Mouse (Mus musculus) hindbrain, embryonic 10.5 days (tissue): ENCODE measurements around the gene B4galnt3. TPM values are rescaled to one million over a fixed set of nuclear protein-coding genes. Genes with fewer than 3 reads are reported as not detected.

Source experiments
- DNase-seq: peaks from one replicate; pipeline ENCODE4 v3.0.0-alpha.2; 2017; ENCODE audit warnings: low spot score
- H3K27ac ChIP-seq: fragments of 300-500 bp; sonication (generic); 2 replicates; pipeline ENCODE4 v1.5.1; 2016; ENCODE audit warnings: mild to moderate bottlenecking, moderate library complexity
- H3K27me3 ChIP-seq: fragments of 300-500 bp; sonication (generic); 2 replicates; pipeline ENCODE4 v1.6.1; 2016; ENCODE audit warnings: mild to moderate bottlenecking; ENCODE audit not compliant: poor library complexity, insufficient read depth, severe bottlenecking
- H3K36me3 ChIP-seq: fragments of 300-500 bp; sonication (generic); 2 replicates; pipeline ENCODE4 v1.6.1; 2016; ENCODE audit warnings: mild to moderate bottlenecking, moderate library complexity
- H3K4me1 ChIP-seq: fragments of 300-500 bp; sonication (generic); replicated peaks from 2 replicates; pipeline ENCODE4 v1.6.1; 2016; ENCODE audit warnings: mild to moderate bottlenecking
- H3K4me3 ChIP-seq: fragments of 300-500 bp; sonication (generic); 2 replicates; pipeline ENCODE4 v1.5.1; 2016; ENCODE audit warnings: mild to moderate bottlenecking, moderate library complexity
- H3K9me3 ChIP-seq: fragments of 300-500 bp; sonication (generic); 2 replicates; pipeline ENCODE4 v1.6.1; 2016; ENCODE audit warnings: mild to moderate bottlenecking, moderate library complexity
- WGBS: fragments of 180-500 bp; shearing (Covaris S2); methylation state at CpG from one replicate; pipeline ENCODE4 v1.1.7; 2016; 5-methylcytosine and 5-hydroxymethylcytosine counted together
- polyA plus RNA-seq: library from polyadenylated mRNA; unstranded; fragments of >200 nt; fragmentation: Nextera tagmentation; extraction: Ambion mirVana; gene quantifications from 2 replicates; pipeline ENCODE4 v1.2.1, GENCODE M21; 2016

Gene B4galnt3
- polyA plus RNA-seq, 1 experiment from 2014 or later: 0.18 TPM

DNA sequence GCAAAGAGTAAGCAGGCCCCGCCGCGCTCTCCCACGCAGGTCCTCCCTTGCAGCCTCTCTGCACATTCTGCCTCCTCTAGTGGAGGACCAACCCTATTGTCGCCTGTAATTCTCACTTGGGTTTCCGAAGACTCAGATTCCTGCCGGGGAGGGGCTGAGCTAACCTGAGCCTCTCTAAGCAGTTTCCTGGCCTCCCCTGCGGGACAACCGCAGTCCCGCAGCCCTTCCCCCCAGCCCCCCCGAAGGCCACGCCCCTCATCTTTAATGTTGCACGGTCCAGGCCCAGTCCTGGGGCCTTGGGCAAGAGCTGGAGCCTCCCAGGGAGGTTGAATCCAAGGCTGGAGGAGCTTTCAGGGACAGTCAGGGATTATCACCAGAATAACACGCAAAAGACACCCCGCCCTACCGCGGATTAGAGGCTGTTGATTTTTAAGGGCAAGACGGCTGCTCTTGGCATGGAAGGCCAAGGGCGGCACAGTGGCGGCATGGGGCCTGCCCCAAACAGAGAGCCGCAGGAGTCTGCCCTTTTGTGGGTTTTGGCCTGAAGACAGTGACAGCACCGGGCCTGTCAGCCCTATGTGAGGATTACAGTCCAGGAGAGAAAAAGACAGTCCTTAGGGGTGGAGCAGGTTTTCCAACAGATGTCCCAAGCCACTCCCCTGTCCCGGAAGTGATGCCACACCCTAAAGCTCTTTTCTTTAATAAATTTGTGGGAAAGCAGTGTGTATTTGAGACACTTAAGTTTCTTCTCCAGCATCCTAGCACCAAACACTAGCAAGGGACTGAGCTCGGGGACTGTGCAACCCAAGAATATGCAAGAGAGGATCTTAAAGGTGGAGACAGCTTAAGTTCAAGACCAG, 105.8 kb downstream of the B4galnt3 start:
- Histone ChIP-seq H3K4me3 (peak overlapping the region; percentile 29), H3K9me3 (no peaks in the 10 kb centered on the region; the same call in 1 of the 2 replicates), H3K36me3 (no peaks in the 10 kb centered on the region), H3K4me1 (peaks cover 55% of the 10 kb centered on the region), H3K27me3 (peaks cover 20% of the 10 kb centered on the region; the same call in 1 of the 2 replicates), H3K27ac (peak overlapping the region; percentile 78)
- WGBS: 16% methylated on average over 24 of the region's 24 CpGs
- DNase-seq: peak; percentile 60

DNA sequence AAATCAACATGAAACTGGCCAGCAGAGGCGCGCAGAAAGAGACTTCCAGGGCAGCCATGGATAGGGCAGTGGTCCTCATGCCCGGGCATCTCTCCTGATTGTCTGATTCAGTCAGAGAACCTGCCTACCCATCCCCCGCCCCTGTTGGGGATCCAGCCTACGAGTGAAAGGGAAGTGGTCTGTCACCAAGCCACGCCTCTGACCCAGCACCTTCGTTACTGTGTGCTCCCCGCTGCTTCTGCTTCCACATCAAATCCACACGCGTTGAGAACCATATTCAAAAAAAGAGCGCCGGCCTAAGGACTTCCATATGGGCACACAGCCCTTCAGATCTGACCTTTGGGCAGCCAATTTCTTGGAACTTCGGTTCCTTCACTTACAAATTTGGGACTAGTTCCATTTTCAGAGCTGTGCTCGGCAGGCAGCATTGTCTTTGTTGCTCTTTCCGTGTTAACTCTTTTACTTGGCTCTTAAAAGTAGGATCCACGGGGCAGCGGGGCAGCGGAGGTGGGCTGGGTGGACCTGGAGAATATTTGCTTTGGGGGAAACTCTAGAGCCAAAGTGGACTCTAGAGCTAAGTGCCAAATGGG, 106.7 kb downstream of the B4galnt3 start:
- 0 out of 2 replicates have a peak, but pooled peaks cover 18% of the 10 kb centered on the region for H3K27me3 ChIP-seq
- 10% methylated on average over 18 of the region's 18 CpGs for WGBS
- no peaks in the 10 kb centered on the region for H3K36me3 ChIP-seq
- peak overlapping the region; percentile 78 for H3K27ac ChIP-seq
- DNase-seq: peak; percentile 61
- H3K4me1 ChIP-seq: peaks cover 49% of the 10 kb centered on the region
- no peaks in the 10 kb centered on the region; the same call in 1 of the 2 replicates for H3K9me3 ChIP-seq
- H3K4me3 ChIP-seq: peak overlapping the region; percentile 29

DNA sequence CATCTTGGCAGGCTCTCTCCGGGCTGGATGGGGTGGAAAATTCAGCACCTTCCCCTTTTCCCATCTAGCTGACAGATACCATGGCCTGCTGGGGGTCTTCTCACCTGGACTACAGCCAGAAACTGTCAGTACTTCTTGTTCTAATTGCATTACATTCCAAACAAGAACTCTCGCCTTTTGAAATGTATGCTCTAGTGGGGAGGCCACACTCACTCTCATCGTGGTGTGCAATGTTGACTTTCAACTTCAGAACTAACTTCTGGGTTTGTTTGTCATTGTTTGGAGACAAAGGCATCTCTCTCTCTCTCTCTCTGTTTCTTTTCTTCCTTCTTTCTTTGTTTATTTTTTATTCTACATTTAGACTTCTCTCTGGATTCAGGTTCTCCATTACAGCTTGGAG, 107.8 kb downstream of the B4galnt3 start:
- H3K9me3 ChIP-seq: no peaks in the 10 kb centered on the region; the same call in 1 of the 2 replicates
- DNase-seq: no peak
- 0 out of 2 replicates have a peak, but pooled peaks cover 18% of the 10 kb centered on the region for H3K27me3 ChIP-seq
- no peak overlapping the region for H3K27ac ChIP-seq
- H3K4me1 ChIP-seq: peaks cover 38% of the 10 kb centered on the region
- no peaks in the 10 kb centered on the region for H3K36me3 ChIP-seq
- no peak overlapping the region for H3K4me3 ChIP-seq
- WGBS: 75% methylated on average over 3 of the region's 3 CpGs

DNA sequence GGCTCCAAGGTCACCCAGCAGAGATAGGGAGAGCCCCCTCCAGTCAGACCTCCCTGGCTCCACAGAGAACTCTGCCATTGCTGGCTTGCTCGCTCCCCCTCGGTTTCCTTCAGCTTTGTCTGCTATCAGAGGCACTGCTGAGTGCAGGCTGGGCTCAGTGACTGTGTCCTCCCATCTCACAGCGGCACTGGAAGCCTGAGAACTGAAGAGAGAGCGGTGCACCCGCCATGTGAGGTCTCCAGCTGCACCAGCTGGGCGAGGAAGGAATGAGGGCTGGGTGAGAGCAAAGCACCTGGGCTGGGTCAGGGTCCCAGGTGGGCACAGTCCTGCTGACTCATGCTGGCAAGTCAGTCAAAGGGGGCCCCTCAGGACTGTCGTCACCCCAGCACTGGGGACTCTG, 108.6 kb downstream of the B4galnt3 start:
- no peaks in the 10 kb centered on the region; the same call in 1 of the 2 replicates for H3K9me3 ChIP-seq
- WGBS: 55% methylated on average over 7 of the region's 7 CpGs
- peak overlapping the region; percentile 50; the same call in 1 of the 2 replicates for H3K27ac ChIP-seq
- H3K27me3 ChIP-seq: 0 out of 2 replicates have a peak, but pooled peaks cover 18% of the 10 kb centered on the region
- H3K36me3 ChIP-seq: no peaks in the 10 kb centered on the region
- H3K4me3 ChIP-seq: no peak overlapping the region
- peaks cover 31% of the 10 kb centered on the region for H3K4me1 ChIP-seq
- DNase-seq: no peak

DNA sequence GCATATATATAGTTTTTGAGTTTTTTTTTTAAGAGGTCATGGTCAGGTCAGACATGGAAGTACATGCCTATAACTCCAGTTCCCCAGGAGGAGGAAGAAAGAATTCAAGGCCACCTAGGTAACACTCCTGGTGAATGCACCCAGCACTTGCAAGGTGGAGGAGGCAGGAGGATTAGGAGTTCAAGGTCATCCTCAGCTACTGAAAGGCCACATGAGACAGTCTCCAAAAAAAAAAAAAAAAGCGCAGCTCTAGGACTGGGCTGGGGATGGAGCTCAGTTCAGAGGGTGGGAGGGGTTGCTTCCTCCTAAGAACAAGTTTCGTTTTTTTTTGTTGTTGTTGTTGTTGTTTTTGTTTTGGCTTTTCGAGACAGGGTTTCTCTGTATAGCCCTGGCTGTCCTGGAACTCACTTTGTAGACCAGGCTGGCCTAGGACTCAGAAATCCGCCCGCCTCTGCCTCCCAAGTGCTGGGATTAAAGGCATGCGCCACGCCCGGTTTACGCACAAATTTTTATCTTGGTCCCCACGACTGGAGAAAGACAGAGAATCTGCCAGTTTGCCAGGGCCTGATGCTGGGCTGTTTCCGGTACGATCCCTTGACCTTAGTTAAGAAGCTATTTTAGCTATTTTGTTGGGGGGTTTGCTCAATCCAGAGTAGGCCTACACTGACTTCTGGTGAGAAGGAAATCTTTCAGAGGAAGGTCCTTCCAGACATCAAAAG, 109.2 kb downstream of the B4galnt3 start:
- Histone ChIP-seq H3K27me3 (0 out of 2 replicates have a peak, but pooled peaks cover 18% of the 10 kb centered on the region), H3K27ac (no peak overlapping the region), H3K9me3 (no peaks in the 10 kb centered on the region; the same call in 1 of the 2 replicates), H3K4me3 (no peak overlapping the region), H3K36me3 (no peaks in the 10 kb centered on the region), H3K4me1 (peaks cover 36% of the 10 kb centered on the region)
- 91% methylated on average over 12 of the region's 12 CpGs for WGBS
- DNase-seq: no peak

DNA sequence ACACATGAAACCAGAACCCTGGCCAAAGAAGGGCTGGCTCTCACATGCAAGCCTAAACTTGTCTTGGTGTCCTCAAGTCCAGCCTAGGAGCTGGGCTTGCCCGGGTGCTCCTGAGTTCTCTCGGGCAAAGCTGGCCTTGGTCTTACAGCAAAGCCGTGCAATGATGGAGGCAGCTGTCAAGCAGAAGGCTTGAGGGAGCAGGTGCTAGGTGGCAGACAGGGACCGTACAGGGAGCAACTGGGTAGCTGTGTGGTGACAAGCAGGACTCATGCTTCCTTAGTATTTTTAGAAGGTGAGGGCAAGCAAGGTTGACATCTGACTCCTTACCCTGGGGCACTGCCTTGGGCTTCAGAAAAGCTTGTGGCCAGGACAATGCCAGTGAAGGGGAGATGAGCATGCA, 110.6 kb downstream of the B4galnt3 start:
- Histone ChIP-seq H3K27me3 (0 out of 2 replicates have a peak, but pooled peaks cover 10% of the 10 kb centered on the region), H3K36me3 (no peaks in the 10 kb centered on the region), H3K27ac (no peak overlapping the region), H3K9me3 (no peaks in the 10 kb centered on the region), H3K4me1 (peaks cover 33% of the 10 kb centered on the region), H3K4me3 (no peak overlapping the region)
- WGBS: 89% methylated on average over 4 of the region's 4 CpGs
- DNase-seq: no peak

DNA sequence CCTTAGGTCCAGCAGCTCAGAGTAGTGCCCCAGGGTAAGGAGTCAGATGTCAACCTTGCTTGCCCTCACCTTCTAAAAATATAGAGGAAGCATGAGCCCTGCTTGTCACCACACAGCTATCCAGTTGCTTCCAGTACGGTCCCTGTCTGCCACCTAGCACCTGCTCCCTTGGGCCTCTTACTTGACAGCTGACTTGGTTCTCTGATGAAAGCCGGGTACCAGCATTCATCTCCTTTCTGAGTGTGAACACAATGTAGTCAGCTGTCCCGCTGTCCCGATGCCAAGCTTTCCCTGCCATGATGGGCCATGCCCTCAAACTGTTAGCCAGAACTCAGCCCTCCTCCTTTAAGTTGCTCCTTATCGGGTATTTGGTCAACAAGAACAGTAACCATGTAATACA, 112.2 kb downstream of the B4galnt3 start:
- Histone ChIP-seq H3K9me3 (no peaks in the 10 kb centered on the region), H3K4me3 (no peak overlapping the region), H3K4me1 (peaks cover 17% of the 10 kb centered on the region), H3K27ac (no peak overlapping the region), H3K27me3 (0 out of 2 replicates have a peak, but pooled peaks cover 9% of the 10 kb centered on the region), H3K36me3 (no peaks in the 10 kb centered on the region)
- DNase-seq: no peak
- 94% methylated on average over 5 of the region's 5 CpGs for WGBS

DNA sequence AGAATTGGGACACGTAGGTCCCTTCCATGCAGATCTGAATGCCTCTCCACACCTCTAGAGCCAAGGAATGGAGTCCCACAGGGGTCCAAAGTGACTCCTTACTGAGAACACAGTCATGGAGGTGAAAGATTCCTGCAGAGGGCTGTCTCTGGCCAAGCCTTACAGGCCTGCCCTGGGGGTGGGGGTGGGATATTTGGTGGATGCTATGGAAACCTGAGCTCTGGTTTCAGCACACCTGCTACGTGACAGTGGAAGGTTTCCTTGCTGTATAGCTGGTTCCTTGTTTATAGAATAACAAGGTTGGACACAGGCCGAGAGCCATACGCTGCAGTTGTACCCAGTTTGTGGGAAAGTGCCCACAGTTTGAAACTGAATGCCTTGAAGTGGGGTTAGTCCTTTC, 113.9 kb downstream of the B4galnt3 start:
- H3K4me3 ChIP-seq: no peak overlapping the region
- WGBS: 63% methylated on average over 4 of the region's 4 CpGs
- H3K27me3 ChIP-seq: no peaks in the 10 kb centered on the region
- H3K36me3 ChIP-seq: no peaks in the 10 kb centered on the region
- H3K4me1 ChIP-seq: peaks cover 7% of the 10 kb centered on the region
- H3K9me3 ChIP-seq: no peaks in the 10 kb centered on the region
- DNase-seq: no peak
- H3K27ac ChIP-seq: 0 out of 2 replicates have a peak overlapping the region, but pooled peaks have one; percentile 40

DNA sequence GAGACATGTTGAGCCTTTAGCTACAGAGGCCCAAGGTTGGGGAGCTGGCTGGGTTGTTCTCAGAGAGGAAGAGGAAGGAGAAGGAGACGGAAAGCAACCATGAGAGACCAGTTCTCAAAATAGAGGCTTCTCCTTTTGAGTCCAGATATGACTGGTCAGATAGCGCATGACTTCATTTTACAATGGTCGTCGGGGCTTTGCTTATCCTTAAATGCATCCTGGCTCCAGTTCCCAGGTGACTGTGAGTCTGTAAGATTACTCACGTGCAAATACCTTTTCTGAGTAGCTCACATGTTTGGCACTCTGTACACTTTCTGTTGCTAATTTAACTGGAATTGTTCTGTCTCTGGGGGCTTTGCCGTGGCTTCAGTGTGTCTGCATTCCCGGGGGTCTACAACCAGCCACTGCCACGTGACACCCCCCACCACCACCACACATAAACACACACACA, 114.6 kb downstream of the B4galnt3 start:
- 82% methylated on average over 8 of the region's 8 CpGs for WGBS
- no peak overlapping the region for H3K27ac ChIP-seq
- no peaks in the 10 kb centered on the region for H3K36me3 ChIP-seq
- no peak for DNase-seq
- no peaks in the 10 kb centered on the region for H3K27me3 ChIP-seq
- H3K4me1 ChIP-seq: peaks cover 8% of the 10 kb centered on the region
- H3K9me3 ChIP-seq: no peaks in the 10 kb centered on the region
- H3K4me3 ChIP-seq: no peak overlapping the region

DNA sequence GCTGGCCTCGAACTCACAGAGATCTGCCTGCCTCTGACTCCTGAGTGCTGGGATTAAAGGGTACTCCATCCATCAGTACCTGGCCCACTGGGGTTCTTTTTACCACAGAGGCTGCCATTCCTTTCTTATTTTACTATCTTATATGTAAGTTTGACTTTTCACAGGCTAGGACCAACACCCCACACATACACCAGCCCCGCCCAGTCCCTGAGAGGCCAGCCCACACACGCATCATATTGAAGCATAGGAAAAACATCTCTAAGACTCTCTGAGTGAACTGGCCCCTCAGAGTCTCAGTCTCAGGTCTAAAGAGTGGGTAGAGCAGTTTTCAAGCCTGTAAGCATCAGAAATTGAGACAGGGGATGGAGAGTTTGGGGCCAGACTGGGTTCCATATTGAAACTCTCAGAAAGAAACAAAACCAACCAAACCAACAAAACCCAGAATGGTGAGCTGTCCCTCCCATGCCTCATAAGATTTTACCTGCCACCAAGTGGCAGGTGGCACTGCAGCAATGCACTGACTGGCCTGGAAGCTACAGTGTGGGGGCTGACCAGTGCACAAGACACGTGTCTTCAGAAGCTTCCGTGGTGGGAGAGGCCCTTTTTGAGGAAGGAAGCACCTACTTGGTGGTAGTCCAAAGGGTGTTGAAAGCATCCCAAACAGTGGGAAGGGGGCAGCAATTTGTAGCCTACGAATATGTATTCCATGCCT, 115.2 kb downstream of the B4galnt3 start:
- Histone ChIP-seq H3K4me3 (no peak overlapping the region), H3K27me3 (no peaks in the 10 kb centered on the region), H3K27ac (no peak overlapping the region), H3K36me3 (no peaks in the 10 kb centered on the region), H3K9me3 (no peaks in the 10 kb centered on the region), H3K4me1 (peaks cover 12% of the 10 kb centered on the region)
- no peak for DNase-seq
- WGBS: 92% methylated on average over 6 of the region's 6 CpGs

DNA sequence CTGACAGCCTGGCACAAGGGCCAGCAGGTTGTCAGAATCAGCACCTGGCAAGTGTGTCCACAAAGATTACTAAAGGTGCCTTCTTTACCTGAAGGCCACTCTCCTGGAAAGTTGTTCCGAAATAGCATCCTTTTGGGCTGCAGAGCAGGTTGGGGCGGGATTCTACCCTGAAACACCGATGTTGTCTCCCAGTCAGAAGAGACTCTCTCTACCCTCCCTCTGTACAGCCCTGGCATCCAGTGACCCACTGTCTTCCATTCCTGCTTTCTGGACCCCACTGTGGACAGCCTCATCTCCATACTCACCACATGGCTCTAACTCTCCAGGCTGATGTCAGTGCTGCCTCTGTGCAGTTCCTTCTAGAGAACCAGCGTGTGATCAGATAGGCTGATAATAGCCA, 118.7 kb downstream of the B4galnt3 start:
- Histone ChIP-seq H3K9me3 (no peaks in the 10 kb centered on the region), H3K4me1 (peaks cover 12% of the 10 kb centered on the region), H3K4me3 (no peak overlapping the region), H3K36me3 (no peaks in the 10 kb centered on the region), H3K27me3 (no peaks in the 10 kb centered on the region), H3K27ac (no peak overlapping the region)
- WGBS: 94% methylated on average over 4 of the region's 4 CpGs
- DNase-seq: no peak

DNA sequence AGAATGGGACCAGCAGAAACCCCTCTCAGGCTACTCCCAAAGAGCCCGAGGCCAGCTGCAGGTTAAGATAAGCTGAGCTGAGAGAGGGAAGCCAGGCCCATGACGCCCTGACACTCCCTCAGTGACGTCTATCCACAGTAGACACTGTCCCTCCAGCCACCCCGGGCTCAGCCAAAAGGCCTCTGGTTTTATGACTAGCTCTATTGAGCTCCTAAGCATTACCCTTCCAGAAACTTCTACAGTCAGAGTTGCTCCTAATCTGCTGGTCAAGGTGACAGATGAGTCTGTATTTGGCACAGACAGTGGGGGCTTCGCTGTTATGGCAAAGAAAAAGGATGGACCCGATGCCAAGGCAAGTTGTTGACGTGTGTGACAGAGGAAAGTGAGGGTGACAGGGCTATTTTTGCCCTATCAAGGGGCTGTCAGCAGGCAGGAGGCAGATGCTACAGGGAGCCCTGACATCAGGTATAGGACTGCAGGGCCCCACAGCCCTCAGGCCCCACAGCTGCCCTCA, 119.7 kb downstream of the B4galnt3 start:
- Histone ChIP-seq H3K4me3 (no peak overlapping the region), H3K36me3 (no peaks in the 10 kb centered on the region), H3K27me3 (no peaks in the 10 kb centered on the region), H3K9me3 (no peaks in the 10 kb centered on the region), H3K27ac (0 out of 2 replicates have a peak overlapping the region, but pooled peaks have one; percentile 56), H3K4me1 (peaks cover 5% of the 10 kb centered on the region; the same call in 1 of the 2 replicates)
- no peak for DNase-seq
- 80% methylated on average over 7 of the region's 7 CpGs for WGBS
